Mouse (Mus musculus) retina, postnatal 1 day (tissue): ENCODE measurements at regions not wholly inside any gene's neighbourhood (a gene's known extent, or its start where the extent isn't known, plus 50 kb on each side); places are given as distances from the start of the nearest gene placed in this dataset.

Experiments used
- DNase-seq: peaks from one replicate; pipeline ENCODE4 v3.0.0-alpha.2; 2012

DNA sequence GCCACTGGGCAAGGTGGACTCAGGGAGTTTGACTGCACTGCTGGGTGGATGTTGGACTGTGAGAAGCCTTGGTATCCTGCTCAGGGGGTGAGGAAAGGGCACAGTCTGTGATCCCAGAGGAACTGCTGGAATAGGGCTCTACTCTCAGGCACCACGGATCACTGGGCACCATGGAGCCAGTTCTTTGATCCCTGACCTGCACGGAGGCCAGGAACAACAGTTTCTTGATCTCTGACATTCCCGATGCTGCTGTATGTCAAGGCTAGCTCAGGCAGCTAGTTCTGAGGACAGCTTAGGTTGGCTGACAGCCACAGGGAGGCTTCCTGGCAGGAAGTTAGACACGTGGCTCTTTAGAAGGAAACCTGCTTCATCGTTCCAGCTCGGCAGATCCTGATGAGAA lies 289.5 kb upstream of the Slit2 start:
- DNase-seq: no peak

DNA sequence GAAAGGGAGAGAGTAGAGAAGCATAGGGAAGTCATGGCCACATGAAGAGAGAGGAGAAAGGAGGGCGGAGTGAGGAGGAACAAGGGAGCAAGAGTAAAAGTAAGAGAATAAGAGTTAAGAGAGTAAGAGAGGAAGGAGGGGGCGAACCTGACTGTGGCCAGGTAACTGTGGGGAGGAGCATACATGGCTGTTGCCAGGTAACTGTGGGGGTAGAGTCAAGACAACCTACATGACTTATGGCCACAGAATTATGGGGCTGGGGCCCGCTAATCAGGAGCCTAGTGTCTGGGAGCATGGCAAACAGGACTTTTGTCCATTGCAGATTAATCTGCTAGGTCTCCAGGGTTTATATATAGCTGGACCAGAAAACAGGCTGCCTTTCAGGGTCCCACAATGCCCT lies 289.0 kb upstream of the Slit2 start:
- DNase-seq: no peak

DNA sequence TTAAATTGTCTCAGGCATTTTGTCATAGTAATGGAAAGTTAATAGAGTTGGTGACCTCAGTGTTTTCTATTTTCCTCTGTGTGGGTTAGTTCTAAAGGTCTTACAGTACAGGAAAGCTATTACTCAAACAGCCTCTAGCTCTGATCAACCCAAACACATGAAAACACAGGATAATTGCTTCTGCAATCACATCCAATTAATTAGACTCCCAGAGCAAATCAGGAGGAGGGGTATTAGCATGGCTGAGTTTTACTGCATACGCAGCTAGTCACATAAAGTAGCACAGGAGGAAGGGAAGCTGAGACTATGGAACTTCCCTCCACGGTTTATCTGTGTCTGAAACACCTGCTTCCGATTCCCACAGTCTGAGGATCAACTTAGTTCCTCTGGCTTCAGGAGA lies 288.3 kb upstream of the Slit2 start:
- DNase-seq: no peak

DNA sequence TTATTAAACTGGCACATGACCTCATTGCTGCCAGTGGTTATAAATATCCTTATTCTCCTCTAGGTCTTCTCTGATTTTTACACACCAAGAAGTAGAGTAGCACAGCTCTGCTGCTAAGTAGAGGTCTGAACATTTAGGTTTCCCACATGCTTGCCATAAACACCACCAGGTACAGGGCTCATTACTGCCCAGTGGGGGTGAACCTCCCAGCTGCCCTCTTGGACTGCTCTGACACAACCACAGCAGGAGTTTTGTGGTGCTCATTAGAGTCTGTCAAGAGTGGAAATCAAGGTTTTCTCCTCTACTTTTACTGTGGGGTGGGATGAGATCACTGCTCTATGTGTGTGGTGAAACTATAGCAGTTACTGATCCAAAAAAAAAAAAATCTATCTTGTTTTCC lies 271.4 kb upstream of the Slit2 start:
- DNase-seq: no peak

DNA sequence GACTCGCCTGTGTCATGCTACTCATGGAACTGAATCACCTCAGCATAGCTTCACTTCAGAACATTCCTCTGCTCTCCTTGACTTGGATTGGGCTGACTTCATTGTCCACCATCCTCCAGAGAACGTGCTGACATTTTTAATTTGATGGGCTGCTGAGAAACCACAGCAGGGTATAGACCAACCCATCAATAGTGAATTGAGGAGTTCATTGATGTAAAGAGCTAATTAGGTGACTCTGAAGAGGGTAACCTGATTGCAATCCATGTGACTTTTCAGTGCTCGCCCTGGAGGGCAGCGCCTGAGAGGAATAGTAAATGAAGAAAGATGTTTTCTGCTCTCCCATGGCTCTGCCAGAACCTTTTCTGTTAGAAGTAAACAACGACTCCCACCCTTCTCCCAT lies 268.6 kb upstream of the Slit2 start:
- no peak for DNase-seq

DNA sequence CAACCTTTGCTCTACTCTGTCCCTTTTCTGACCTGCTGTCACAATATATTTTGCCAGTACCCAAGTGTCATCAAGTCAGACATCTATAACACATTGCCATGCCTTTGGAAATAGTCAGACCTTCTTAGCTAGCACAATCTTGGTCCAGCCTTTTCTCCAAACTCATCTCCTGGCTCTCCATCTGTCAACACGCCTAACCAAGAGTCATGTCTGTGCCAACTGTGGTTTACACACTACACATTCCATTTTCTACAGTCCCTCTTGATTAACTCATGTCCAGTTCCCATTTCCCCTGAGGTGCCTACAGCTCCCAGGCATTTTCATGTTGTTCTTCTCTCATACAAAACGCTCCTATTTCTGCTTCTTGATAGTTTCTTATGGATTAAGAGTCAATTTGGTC lies 258.0 kb upstream of the Slit2 start:
- DNase-seq: no peak

DNA sequence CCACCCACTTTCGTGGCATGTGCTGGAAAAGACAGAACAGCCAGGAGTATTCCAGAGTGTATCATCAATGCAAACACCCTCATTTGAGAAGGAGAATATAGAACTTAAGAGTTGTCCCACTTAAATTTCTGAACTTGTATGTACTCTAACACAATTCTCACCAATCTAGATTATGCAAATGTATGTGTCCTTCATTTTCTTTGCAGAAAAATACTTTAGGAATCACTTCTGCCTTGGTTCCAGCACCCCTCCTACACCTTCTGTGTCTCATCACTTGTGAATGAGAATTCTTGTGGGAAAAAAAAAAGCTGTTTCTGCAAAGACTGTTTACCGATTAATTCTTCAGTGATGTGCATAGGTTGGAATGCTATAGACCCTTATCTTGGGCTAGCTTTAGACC lies 240.2 kb upstream of the Slit2 start:
- no peak for DNase-seq

DNA sequence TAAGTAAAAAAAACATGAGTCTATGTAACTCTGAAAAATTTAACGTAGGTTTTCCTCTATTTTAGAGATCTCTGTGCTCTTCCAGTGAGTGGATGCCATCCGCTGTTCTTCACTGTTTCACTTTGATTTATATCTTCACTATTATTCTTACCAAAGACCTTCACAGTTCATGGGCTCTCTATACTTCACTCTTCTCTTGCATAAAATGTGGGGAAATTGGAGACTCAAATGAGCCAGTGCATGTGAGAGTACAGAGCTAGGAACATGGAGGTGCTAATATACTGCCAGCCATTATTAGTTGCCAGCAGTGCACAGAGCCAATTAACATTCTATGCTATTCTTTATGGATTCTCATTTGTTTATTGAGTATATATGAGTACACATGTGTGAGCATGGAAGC lies 237.8 kb upstream of the Slit2 start:
- DNase-seq: no peak

DNA sequence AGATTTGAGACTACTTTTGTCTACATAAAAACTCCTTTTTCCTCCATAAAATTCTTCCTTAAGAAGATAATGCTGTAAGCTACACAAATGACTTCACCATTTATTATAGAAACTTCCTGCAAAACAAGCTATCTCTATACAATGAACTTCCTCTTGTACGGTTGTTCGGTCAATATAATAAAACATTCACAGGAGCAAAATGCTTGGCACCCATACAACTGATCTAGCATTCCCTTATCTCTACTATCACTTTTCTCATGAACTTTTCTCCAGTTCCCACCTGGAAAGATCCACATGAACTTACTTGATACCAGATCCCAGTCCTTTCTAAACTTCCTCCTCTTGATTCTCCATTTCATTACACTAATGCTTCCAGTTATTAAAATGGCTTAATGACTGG lies 231.0 kb upstream of the Slit2 start:
- no peak for DNase-seq

DNA sequence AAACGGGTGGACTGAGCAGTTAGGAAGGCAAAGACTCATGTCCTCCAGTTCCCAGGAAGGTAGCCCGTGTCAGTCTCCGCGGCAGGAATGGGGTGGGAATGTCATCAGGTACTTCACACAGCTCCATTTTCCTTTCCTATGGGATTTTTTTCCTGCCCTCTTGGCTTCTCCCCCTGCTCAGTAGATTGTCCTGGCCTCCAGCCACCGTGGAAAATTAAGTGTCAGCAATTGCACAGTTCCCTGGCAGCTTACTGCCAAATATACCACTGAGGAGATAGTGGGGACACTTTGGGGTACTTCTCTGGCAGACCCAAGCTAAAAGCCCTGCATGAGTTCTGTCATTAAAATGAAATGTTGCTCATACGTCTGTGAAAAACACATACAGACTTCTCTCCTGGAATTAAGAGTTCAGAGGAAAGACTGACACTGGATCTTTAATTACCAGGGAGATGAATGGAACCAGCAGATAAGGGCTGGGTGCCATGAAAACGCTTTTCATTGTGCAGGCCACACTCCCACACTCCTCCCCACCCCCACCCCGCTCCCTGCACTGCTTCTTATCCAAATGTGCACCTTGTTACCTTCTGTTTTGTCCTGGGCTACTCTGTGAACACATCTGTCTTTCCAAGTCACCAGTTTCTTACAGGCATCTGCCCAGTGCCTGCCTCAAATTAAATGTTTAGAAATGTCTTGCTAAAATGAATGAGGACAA lies 210.1 kb upstream of the Slit2 start:
- no peak for DNase-seq

DNA sequence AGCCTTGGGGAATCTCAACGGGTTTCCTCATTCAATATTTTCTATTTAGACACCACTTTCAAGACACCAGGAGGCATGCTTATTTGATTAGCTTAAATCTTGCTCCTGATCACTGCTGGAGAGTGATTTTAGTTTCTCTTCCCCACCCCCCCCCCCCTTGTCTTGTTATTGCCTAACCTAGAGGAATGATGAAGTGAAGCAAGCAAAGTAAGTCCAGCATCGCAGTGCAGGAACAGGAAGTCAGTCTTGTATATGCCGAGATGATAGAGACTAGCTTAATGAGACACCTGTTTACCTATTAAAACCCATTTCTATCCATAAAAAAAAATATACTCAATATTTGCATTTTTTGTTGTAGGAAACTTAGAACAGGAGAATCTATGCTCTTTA lies 209.6 kb upstream of the Slit2 start:
- DNase-seq: no peak

DNA sequence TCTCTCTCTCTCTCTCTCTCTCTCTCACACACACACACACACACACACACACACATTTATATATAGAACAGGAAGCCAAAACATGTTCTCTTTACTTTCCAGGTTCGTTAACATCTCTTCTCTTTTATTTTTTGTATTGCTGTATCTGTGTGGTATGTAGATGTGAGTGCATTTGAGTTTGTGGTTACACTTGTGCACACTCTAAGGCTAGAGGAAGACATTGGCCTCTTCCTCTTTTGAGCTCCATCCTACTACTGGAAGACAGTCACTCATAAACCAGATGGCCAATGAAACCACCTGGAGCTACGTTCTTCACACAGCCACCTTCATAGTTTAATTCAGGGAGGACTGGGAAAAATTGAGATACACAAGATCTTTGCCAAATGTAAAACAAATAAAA lies 202.1 kb upstream of the Slit2 start:
- DNase-seq: no peak

DNA sequence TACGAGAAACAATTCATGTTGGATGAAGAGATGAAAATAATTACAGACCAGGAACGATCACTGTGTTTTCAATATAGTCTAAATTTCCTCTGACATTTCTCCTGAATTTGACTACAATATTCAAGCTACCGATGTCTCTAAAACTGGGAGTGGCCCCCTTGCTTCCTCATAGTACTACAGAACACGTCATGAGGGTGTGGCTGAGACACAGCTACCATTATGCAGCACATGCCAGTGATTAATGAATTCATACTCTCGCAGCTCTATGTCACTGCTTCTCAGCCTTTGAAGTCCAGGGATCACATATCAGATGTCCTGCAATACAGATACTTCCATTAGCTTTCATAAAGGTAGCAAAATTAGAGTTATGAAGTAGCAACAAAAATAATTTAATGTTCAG lies 201.3 kb upstream of the Slit2 start:
- no peak for DNase-seq

DNA sequence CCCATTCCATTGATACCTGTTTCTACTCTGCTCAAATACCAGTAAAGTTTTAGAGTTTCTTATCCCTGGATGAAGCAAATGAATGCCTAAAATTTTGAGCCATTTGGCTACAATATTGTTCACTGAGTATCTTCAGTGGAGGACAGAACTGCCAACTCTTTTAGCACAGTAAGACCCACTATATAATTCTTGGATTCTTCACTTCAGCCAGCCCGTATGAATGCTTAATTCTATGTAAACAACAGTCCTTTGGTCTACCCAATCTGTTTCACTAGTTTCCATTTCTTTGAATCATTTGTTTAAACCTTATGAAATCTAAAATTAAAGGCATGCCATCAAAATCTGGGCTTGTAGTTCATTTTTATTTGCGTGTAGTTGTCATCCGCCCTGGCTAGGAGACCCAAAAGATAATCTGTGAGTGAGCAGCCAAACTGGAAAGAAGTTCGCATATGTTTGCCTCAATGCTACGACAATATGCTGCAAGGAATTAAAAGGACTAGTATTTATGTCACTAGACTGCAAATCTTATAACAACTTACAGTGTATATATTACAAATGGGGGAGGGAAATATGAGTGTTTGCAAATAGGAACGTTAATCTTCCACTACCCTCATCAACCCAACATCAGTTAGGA lies 188.2 kb upstream of the Slit2 start:
- DNase-seq: no peak

DNA sequence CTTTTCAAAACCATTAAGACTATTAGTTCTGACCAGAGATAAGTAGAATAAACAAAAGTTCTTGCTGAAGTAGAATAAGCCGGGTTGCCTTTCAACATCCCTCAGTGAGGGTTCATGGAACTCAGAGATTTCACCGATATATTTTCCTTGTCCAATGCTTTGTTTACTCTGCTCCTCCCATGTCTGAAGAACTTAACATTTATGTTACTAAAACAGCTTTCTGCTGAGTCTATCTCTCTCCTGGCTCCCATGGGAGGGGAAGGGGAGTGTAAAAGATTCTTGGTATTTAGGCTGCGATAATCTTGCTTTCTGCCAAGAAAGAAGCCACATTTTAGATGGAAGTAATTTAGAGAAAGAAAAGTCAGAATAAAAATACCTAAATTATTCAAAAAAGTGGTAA lies 187.7 kb upstream of the Slit2 start:
- DNase-seq: no peak

DNA sequence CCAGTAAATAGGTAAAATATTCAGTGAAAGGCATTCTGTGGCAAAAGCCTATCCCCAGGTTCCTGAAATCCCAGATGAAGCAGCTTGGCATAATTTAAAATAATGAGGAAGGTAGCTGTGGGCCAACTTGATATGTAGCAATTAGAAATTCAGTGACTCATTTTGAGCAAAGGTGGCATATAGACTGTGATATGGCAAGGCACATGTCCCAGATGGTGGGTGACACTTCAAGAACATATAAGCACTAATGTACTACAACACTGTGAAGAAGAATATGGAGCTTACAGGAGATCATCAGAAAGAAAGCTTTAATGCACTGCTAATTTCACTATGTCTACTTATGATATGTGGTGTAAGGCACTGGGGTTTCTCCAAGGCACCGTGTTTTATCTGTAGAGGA lies 162.0 kb upstream of the Slit2 start:
- no peak for DNase-seq

DNA sequence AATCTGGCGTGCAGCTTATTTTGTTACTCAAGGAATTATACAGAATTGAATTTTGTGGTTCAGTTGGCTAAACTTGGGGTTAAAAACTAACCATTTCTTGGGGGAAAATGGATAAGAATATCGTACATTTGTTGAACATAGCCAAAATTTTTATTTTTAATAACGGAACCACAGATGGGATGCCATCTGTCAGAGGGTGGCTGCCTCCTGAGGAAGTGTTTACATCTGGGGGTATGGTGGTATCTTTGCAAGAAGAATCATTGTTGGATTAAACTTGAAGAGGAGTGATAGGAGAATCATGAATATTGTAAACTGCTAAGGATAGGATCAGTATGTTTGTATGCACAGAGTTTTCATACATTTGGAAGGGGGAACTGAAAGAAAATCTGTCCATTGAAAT lies 144.9 kb upstream of the Slit2 start:
- DNase-seq: no peak

DNA sequence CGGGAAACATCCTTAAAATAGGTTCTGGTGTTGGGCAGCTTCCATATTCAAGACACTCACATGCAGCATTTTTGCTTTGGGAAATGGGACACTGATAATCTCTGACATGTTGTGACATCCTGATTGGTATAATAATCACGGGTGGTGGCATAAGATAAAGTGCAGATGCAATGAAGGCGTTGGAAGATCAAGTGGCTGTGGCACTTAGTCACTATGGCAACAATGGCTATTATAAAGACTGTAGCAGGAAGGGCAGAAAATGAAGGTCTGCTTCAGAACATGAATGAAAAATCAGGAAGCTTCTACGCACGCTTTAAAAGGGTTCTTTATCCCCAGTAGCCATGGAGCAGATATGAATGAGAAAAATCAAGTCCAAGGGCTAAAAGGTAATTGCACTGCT lies 113.2 kb upstream of the Slit2 start:
- DNase-seq: peak; percentile 15
